Mouse (Mus musculus): ENCODE data around the gene Fbxo11. TPM values are rescaled to one million over a fixed set of nuclear protein-coding genes. Genes with fewer than 3 reads are reported as not detected.

The Fbxo11 gene
- total RNA-seq (2021) (10 to 100 TPM; 31.2 to 35.1 TPM), polyA plus RNA-seq (2012; rRNA removed) (13.4 and 27.9 TPM in 2 replicates)
- long read RNA-seq, partial matches to known transcripts = 1 of 7 reads
- long read RNA-seq, other reads (novel, unspliced or antisense) = 6 of 7 reads

DNA sequence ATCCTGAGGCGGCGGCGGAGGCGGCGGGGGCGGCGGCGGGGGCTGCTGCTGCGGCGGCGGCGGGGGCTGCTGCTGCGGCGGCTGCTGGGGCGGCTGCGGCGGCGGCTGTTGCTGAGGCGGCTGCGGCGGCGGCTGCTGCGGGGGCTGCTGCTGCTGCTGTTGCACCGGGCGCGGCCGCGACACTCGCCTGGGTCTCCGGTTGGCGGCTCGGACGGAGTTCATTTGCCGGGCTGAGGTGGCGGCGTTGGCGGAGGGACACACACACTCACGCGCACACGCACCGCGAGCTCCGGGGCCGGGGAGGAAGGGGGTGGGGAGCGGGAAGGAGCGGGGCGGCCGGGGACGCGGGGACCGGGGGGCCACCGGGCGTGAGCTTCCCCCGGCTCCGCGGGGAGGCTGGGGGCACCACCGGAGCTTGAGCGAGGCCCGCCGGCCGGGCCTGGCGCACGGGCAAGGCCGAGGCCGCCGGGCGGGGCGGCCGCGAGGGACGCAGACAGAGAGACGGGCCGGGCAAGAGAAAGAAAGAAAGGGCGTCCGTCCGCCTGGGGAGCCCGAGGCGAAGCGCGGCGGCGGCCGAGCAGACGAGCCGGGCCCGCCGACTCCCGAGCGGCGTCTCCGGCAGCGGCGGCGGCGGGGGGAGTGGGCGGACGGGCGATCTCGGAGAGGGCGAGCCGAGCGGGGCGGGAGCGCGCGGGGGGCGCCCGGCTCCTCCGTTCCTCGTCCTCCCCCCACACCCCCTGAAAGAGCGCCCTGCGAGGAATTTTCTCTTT, at the start of gene Fbxo11:
Gene Fbxo11, minus strand, starts transcription at position 261 of the 770 bp plus-strand sequence.
- intact Hi-C loops (cut with DNase I) = loop anchor here (5.0 to 10.0 kb wide), 4 partner anchors 88 to 1920 kb away; partner anchors contain the start of genes Foxn2, Msh6, Ppp1r21 and Srbd1
- TF ChIP-seq CTCF (IDR thresholded peaks at IDR 0.05) (no peak), POLR2A (IDR thresholded peaks at IDR 0.05; ENCODE audit: insufficient read depth, low read depth, low read length) (no peak), EP300 (IDR thresholded peaks at IDR 0.05; ENCODE audit: insufficient read depth, low read depth, low read length) (no peak)
- WGBS = under 1% methylated on average over 70 of the region's 112 CpGs
- Histone ChIP-seq H3K79me2 (replicated peaks; ENCODE audit: control insufficient read depth, insufficient read depth, low read length) (peaks cover 5% of the 10 kb centered on the region), H3K36me3 (ENCODE audit: control insufficient read depth, insufficient read depth, low read length) (peaks cover 8% of the 10 kb centered on the region), H3K27me3 (ENCODE audit: control insufficient read depth, insufficient read depth, low read length) (no peaks in the 10 kb centered on the region), H3K9ac (ENCODE audit: low read depth, low read length) (peak within 1 kb of the TSS; percentile 100), H3K4me1 (ENCODE audit: control insufficient read depth, insufficient read depth, low read length) (peaks cover 10% of the 10 kb centered on the region), H3K4me3 (peak within 1 kb of the TSS; percentile 79), H3K27ac (peak within 1 kb of the TSS; percentile 95)
- peak; percentile 77 to 79 for DNase-seq

DNA sequence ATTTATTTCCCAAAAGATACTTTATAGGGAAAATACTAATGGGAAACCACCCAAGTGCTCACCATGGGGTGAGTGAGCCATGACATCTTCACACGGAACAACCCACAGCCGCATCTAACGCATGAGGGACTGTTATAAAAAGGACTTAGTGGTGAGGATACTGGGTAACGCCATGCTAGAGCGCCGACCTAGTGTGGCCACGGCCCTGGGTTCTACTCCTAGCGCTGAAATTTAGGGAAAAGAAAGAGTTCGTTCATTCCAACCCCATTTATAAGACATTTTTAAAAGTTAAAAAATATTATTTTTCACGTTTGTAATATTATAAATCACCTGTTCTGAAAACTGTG, 48.8 kb upstream of the Fbxo11 start:
- no peak overlapping the region for H3K9ac ChIP-seq (ENCODE audit: low read depth, low read length)
- H3K27me3 ChIP-seq (ENCODE audit: control insufficient read depth, insufficient read depth, low read length) = no peaks in the 10 kb centered on the region
- no peaks in the 10 kb centered on the region for H3K36me3 ChIP-seq (ENCODE audit: control insufficient read depth, insufficient read depth, low read length)
- TF ChIP-seq CTCF (IDR thresholded peaks at IDR 0.05) (no peak), EP300 (IDR thresholded peaks at IDR 0.05; ENCODE audit: insufficient read depth, low read depth, low read length) (no peak), POLR2A (IDR thresholded peaks at IDR 0.05; ENCODE audit: insufficient read depth, low read depth, low read length) (no peak)
- intact Hi-C loops (cut with DNase I) = no loop called here
- 93% methylated on average over 10 of the region's 10 CpGs for WGBS
- DNase-seq = no peak
- H3K79me2 ChIP-seq (replicated peaks; ENCODE audit: control insufficient read depth, insufficient read depth, low read length) = no peaks in the 10 kb centered on the region
- no peak overlapping the region for H3K27ac ChIP-seq
- no peak overlapping the region for H3K4me3 ChIP-seq
- H3K4me1 ChIP-seq (ENCODE audit: control insufficient read depth, insufficient read depth, low read length) = no peaks in the 10 kb centered on the region

DNA sequence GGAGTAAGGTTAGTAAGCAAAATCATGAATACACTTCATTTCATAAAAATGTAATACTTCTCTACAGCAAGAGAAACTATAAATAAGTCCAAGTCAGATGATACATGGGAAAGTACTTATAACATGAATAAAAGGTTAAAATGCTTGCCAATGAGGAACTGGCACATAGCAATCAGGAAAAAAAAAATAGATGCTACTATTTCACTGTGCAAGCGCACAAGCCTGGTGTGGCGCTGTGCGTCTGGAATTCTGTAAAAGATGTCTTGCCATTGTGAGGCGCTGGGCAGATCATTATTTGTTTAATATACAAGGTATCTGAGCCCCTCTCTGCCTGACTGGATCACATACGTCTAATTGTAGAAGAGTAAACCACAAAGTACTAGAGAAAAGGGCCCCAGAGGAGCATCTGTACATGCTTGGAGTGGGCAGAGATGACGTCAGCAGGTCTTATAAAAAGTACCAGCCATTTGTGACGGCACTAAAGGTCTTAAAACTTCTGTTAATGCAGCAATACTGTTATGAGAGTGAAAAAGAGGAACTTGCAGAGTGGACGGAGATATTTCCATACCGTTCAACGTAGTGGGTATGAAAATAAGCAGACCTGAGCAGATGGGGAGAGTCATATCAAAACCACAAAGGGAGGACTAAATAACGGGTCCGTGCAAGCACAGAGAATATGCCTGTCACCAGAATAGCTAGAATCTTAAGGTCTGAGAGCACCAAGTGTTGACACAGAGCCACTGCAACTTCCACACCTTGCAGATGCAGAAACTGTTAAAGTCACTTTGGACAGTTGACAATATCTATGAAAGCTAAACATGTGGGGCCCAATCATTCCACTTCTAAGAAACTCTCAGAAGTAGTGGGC, 48.2 kb upstream of the Fbxo11 start:
- intact Hi-C loops (cut with DNase I) = no loop called here
- DNase-seq = peak in 1 of 2 experiments; percentile 32
- 76% methylated on average over 12 of the region's 12 CpGs for WGBS
- Histone ChIP-seq H3K9ac (ENCODE audit: low read depth, low read length) (no peak overlapping the region), H3K4me3 (no peak overlapping the region), H3K4me1 (ENCODE audit: control insufficient read depth, insufficient read depth, low read length) (no peaks in the 10 kb centered on the region), H3K79me2 (replicated peaks; ENCODE audit: control insufficient read depth, insufficient read depth, low read length) (no peaks in the 10 kb centered on the region), H3K27ac (no peak overlapping the region), H3K36me3 (ENCODE audit: control insufficient read depth, insufficient read depth, low read length) (no peaks in the 10 kb centered on the region), H3K27me3 (ENCODE audit: control insufficient read depth, insufficient read depth, low read length) (no peaks in the 10 kb centered on the region)
- TF ChIP-seq POLR2A (IDR thresholded peaks at IDR 0.05; ENCODE audit: insufficient read depth, low read depth, low read length) = no peak
- no peak for TF ChIP-seq CTCF (IDR thresholded peaks at IDR 0.05)
- TF ChIP-seq EP300 (IDR thresholded peaks at IDR 0.05; ENCODE audit: insufficient read depth, low read depth, low read length) = no peak

DNA sequence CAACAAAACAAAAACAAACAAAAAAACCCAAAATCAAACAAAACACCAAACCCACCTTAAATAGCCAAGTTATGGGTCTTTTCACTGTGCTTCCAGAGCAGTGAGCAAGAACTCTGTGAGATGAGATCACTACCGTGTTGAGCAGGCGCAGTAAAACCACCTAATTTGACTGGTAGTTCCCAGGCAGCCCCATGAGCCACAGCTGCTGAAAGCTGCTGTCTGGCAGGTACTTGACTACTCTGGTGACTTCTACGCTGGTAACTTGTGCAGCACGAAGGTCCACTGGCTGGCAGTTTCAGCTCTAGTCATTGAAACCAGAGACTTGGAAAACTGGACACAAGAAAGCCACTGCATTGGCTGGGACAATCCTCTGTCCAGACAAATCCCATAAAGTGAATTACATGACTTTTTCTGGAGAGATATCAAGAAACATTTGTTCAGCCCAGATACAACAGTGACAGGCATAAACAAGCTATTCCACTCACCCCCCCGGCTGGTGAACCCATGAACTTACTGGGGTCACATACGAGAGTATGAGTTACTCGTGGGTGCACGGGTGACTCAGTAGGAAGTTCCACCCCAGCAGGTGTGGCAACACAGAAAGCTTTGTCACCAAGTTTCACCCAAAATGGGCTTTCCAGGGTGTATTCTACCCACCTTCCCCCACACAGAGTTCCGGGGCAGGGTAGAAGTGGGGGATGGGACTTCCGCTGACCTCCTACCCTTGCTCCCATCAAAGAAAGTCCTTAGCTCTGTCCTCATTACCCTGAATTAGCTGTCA, 47.0 kb upstream of the Fbxo11 start:
- H3K4me3 ChIP-seq = no peak overlapping the region
- no peak overlapping the region for H3K27ac ChIP-seq

DNA sequence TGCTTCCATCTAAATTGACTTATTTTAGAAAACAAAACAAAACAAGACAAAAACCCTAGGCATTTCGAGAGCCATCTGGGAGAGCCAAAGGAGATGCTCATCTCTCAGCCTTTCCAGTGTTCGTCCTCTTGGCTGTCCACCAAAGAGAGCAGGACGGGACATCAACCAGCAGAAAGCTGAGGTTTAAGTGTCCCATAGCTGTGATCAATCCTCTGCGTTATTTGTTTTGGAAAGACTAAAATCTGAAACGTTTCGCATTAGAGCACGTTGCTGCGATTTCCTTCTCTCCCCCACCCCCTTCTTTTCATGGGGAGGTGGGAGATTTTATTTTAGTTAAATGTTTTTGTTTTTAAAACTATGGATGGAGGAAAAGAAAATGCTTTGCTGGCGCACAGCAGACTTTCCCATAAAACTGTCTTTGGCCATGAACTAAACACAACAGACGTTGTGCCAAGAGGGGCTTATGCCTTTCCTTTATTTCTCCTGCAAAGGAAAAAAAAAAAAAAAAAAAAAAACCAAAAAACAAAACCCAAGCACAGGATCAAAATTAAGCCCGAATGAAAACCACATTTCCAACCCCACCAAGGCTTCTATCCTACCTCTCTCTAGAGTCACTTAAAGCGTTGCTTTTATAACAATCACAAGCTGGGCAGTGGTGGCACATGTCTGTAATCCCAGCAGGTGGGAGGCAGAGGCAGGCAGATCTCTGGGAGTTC, 46.1 kb upstream of the Fbxo11 start:
- Histone ChIP-seq H3K79me2 (replicated peaks; ENCODE audit: control insufficient read depth, insufficient read depth, low read length) (no peaks in the 10 kb centered on the region), H3K36me3 (ENCODE audit: control insufficient read depth, insufficient read depth, low read length) (no peaks in the 10 kb centered on the region), H3K9ac (ENCODE audit: low read depth, low read length) (no peak overlapping the region), H3K4me1 (ENCODE audit: control insufficient read depth, insufficient read depth, low read length) (no peaks in the 10 kb centered on the region), H3K4me3 (no peak overlapping the region), H3K27me3 (ENCODE audit: control insufficient read depth, insufficient read depth, low read length) (no peaks in the 10 kb centered on the region), H3K27ac (no peak overlapping the region)
- TF ChIP-seq EP300 (IDR thresholded peaks at IDR 0.05; ENCODE audit: insufficient read depth, low read depth, low read length) = no peak
- no peak for TF ChIP-seq POLR2A (IDR thresholded peaks at IDR 0.05; ENCODE audit: insufficient read depth, low read depth, low read length)
- TF ChIP-seq CTCF (IDR thresholded peaks at IDR 0.05) = no peak
- no peak for DNase-seq
- intact Hi-C loops (cut with DNase I) = no loop called here
- 73% methylated on average over 12 of the region's 12 CpGs for WGBS

More for the DNA sequence above, 47.0 kb upstream of the Fbxo11 start:
- H3K4me1 ChIP-seq (ENCODE audit: control insufficient read depth, insufficient read depth, low read length) = no peaks in the 10 kb centered on the region
- H3K79me2 ChIP-seq (replicated peaks; ENCODE audit: control insufficient read depth, insufficient read depth, low read length) = no peaks in the 10 kb centered on the region
- WGBS = 50% methylated on average over 10 of the region's 10 CpGs
- intact Hi-C loops (cut with DNase I) = no loop called here
- DNase-seq = peak in 1 of 2 experiments; percentile 25
- TF ChIP-seq CTCF (IDR thresholded peaks at IDR 0.05) (no peak), POLR2A (IDR thresholded peaks at IDR 0.05; ENCODE audit: insufficient read depth, low read depth, low read length) (no peak), EP300 (IDR thresholded peaks at IDR 0.05; ENCODE audit: insufficient read depth, low read depth, low read length) (no peak)
- no peaks in the 10 kb centered on the region for H3K36me3 ChIP-seq (ENCODE audit: control insufficient read depth, insufficient read depth, low read length)
- H3K9ac ChIP-seq (ENCODE audit: low read depth, low read length) = no peak overlapping the region
- H3K27me3 ChIP-seq (ENCODE audit: control insufficient read depth, insufficient read depth, low read length) = no peaks in the 10 kb centered on the region
